Mouse (Mus musculus): Measurements from ENCODE around the gene Plac9a.

DNA sequence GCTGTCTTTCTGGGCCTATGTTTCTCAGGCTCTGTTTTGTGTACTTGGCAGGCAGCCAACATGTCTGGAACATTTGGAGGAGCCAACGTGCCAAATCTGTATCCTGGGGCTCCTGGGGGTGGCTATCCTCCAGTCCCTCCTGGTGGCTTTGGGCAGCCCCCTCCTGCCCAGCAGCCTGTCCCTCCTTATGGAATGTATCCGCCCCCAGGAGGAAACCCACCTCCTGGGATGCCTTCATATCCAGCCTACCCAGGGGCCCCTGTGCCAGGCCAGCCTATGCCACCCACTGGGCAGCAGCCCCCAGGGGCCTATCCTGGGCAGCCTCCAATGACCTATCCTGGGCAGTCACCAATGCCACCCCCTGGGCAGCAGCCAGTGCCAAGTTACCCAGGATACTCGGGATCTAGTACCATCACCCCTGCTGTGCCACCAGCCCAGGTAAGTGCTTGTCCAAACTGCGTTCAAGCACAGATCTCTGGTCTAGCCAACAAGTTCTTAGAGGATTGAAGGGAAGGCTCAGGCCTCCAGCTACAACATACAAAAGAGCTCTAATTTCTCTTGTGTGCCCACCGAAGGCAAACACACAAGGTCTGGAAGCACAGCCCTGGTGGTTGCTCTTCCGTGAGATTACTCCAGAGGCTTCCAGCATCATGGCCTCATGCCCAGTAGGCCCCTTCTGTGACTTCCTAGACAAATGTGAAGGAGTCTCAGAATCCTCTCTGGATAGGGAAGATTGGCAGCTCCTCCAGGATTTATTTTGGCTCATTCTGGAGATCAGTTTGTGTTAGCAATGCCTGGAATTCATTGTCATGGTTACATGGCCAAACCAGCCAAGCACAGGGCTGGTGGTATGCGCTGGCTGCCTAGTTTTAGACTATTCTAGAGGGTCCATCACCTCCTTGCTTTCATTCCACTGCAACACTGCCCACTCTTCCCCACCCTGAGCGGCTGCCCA, 30.2 kb downstream of the Plac9a start:
- TF ChIP-seq EP300 (optimal IDR thresholded peaks at IDR 0.05) (no peak), CTCF (IDR thresholded peaks at IDR 0.05; ENCODE audit: low read depth) (no peak)
